Mouse (Mus musculus): ENCODE measurements around the gene Krt77. TPM values are rescaled to one million over a fixed set of nuclear protein-coding genes. Genes with fewer than 3 reads are reported as not detected.

The Krt77 gene
- total and polyA plus RNA-seq, 3 experiments = not detected

DNA sequence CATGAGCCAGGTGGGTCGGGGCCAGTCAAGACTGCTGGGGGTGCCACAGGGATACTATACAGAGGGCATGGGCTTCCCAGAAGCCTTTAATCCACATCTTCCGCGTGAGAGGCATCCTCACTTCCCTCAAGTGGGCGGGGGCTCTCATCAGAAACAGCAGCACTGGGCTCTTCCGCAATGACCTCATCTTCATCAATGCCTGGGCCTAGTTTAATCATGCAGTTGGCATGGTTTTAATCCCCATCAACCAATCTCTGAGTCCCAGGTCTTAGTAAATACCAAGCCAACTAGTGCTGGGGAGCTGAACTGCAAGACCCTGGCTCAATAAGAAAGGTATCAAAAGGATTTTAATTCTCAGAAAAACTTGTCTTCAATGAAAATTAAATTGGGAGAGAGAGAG, 40.1 kb downstream of the Krt77 start:
- Histone ChIP-seq H3K4me3 (replicated peaks in 1 of 3; ENCODE audit: low read depth in 2 of 3, low read length in 2 of 3, poor library complexity in 1 of 3) (no peak overlapping the region), H3K36me3 (replicated peaks in 1 of 2; ENCODE audit: control insufficient read depth in 1 of 2, insufficient read depth in 1 of 2, low read length in 1 of 2) (no peaks in the 10 kb centered on the region), H3K79me2 (replicated peaks; ENCODE audit: control insufficient read depth, extremely low read depth, insufficient read depth, poor library complexity, severe bottlenecking) (no peaks in the 10 kb centered on the region), H3K4me2 (ENCODE audit: insufficient read depth, low read depth, poor library complexity, severe bottlenecking) (no peak overlapping the region), H3K4me1 (ENCODE audit: control insufficient read depth in 1 of 2, insufficient read depth in 2 of 2) (peaks cover 0 to 3% of the 10 kb centered on the region in 2 experiments; a peak in 1 of 4 replicates), H3K27me3 (replicated peaks) (peaks cover 96% of the 10 kb centered on the region), H3K9ac (ENCODE audit: insufficient read depth, low read depth) (no peak overlapping the region), H3K9me3 (replicated peaks; ENCODE audit: low read length) (no peaks in the 10 kb centered on the region), H3K27ac (ENCODE audit: insufficient read depth, low read depth) (no peak overlapping the region)
- no peak for DNase-seq (ENCODE audit: extremely low read depth)
- TF ChIP-seq SMC3 (IDR thresholded peaks at IDR 0.05; ENCODE audit: low read depth, low read length) = no peak
- no peak for TF ChIP-seq KAT2A (IDR thresholded peaks at IDR 0.05; ENCODE audit: insufficient replicate concordance, low read length)
- TF ChIP-seq TBP (conservative IDR thresholded peaks at IDR 0.05; ENCODE audit: low read depth, low read length) = no peak
- no peak for TF ChIP-seq MAX (IDR thresholded peaks at IDR 0.05; ENCODE audit: low read length)
- no peak for TF ChIP-seq PAX5 (IDR thresholded peaks at IDR 0.05; ENCODE audit: low read length)
- TF ChIP-seq JUND (conservative IDR thresholded peaks at IDR 0.05; ENCODE audit: low read depth, low read length) = no peak
- no peak for TF ChIP-seq ZNF384 (IDR thresholded peaks at IDR 0.05; ENCODE audit: low read depth, low read length)
- no peak for TF ChIP-seq EP300 (IDR thresholded peaks at IDR 0.05; ENCODE audit: low read length)
- no peak for TF ChIP-seq UBTF (IDR thresholded peaks at IDR 0.05; ENCODE audit: low read depth, low read length)
- no peak for TF ChIP-seq MXI1 (IDR thresholded peaks at IDR 0.05; ENCODE audit: low read depth, low read length)
- no peak for TF ChIP-seq HCFC1 (IDR thresholded peaks at IDR 0.05; ENCODE audit: low read depth, low read length)
- no peak for TF ChIP-seq USF2 (conservative IDR thresholded peaks at IDR 0.05; ENCODE audit: low read depth, low read length)
- TF ChIP-seq SIN3A (IDR thresholded peaks at IDR 0.05; ENCODE audit: low read length) = no peak
- TF ChIP-seq ZC3H11A (IDR thresholded peaks at IDR 0.05; ENCODE audit: low read depth, low read length) = no peak
- TF ChIP-seq USF1 (IDR thresholded peaks at IDR 0.05; ENCODE audit: low read depth, low read length) = no peak
- no peak for TF ChIP-seq NELFE (IDR thresholded peaks at IDR 0.05; ENCODE audit: low read depth, low read length)
- dilution Hi-C loops (cut with MboI; ENCODE audit: extremely low pct_ligation_motif_present, extremely low pct_unique_long_range_greater_than_20kb, low sequenced_read_pairs) (no loop called here), in situ Hi-C loops (cut with MboI; ENCODE audit: low pct_ligation_motif_present, low pct_unique_long_range_greater_than_20kb, low sequenced_read_pairs) (no loop called here)

DNA sequence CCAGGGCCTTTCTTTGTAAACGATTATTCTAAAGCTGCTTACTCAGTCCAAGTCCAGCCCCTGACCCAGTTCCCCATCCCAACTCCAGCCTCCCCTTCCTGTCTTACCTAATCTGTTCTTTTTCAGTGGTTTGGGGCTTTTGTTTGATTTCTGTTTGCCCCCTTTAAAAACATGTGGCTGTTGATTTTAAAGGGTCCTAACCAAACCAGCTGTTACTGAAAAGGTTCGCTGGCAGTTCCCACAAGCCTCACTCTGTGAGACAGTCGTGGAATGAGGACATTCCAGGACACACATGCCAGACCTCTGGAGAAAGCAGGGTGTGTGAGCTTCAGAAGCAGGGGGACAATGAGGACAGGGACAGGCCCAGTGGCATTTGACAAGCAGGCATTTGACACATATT, 47.7 kb downstream of the Krt77 start:
- no peak overlapping the region for H3K4me3 ChIP-seq (replicated peaks in 1 of 3; ENCODE audit: low read depth in 2 of 3, low read length in 2 of 3, poor library complexity in 1 of 3)
- no peak overlapping the region for H3K27ac ChIP-seq (ENCODE audit: insufficient read depth, low read depth)
- peaks cover 91% of the 10 kb centered on the region for H3K27me3 ChIP-seq (replicated peaks)
- no peaks in the 10 kb centered on the region for H3K36me3 ChIP-seq (replicated peaks in 1 of 2; ENCODE audit: control insufficient read depth in 1 of 2, insufficient read depth in 1 of 2, low read length in 1 of 2)
- H3K9ac ChIP-seq (ENCODE audit: insufficient read depth, low read depth) = no peak overlapping the region
- dilution Hi-C loops (cut with MboI; ENCODE audit: extremely low pct_ligation_motif_present, extremely low pct_unique_long_range_greater_than_20kb, low sequenced_read_pairs) = no loop called here
- peaks cover 0 to 3% of the 10 kb centered on the region in 2 experiments; a peak in 1 of 4 replicates for H3K4me1 ChIP-seq (ENCODE audit: control insufficient read depth in 1 of 2, insufficient read depth in 2 of 2)
- DNase-seq (ENCODE audit: extremely low read depth) = no peak
- no peaks in the 10 kb centered on the region for H3K9me3 ChIP-seq (replicated peaks; ENCODE audit: low read length)
- no peak for TF ChIP-seq NELFE (IDR thresholded peaks at IDR 0.05; ENCODE audit: low read depth, low read length)
- TF ChIP-seq CHD2 (IDR thresholded peaks at IDR 0.05; ENCODE audit: low read length) = no peak
- TF ChIP-seq CHD1 (IDR thresholded peaks at IDR 0.05; ENCODE audit: low read depth, low read length) = no peak
- TF ChIP-seq ELF1 (IDR thresholded peaks at IDR 0.05; ENCODE audit: low read depth, low read length) = no peak
- H3K79me2 ChIP-seq (replicated peaks; ENCODE audit: control insufficient read depth, extremely low read depth, insufficient read depth, poor library complexity, severe bottlenecking) = no peaks in the 10 kb centered on the region
- in situ Hi-C loops (cut with MboI; ENCODE audit: low pct_ligation_motif_present, low pct_unique_long_range_greater_than_20kb, low sequenced_read_pairs) = no loop called here
- H3K4me2 ChIP-seq (ENCODE audit: insufficient read depth, low read depth, poor library complexity, severe bottlenecking) = no peak overlapping the region
